8 mouse cellular contexts compared by ENCODE assay signal in genomic region chr15:78982658-78983435, GRCm38 (mm10). TPM values are rescaled to one million over a fixed set of nuclear protein-coding genes. Genes with fewer than 3 reads are reported as not detected.
A peak's percentile ranks its signal among the peaks of the same experiment; 100 is the strongest.
DNase-seq lines count a peak whose midpoint lies in the region; ATAC-seq and TF ChIP-seq lines count a peak whose summit lies in the region.

No protein-coding gene starts in this region.

- H3K4me1 ChIP-seq in forebrain, embryonic 16.5 days (replicated peaks; ENCODE audit: control insufficient read depth, insufficient read depth, low read length) = peaks cover 23% of the 10 kb centered on the region
- peaks cover 2% of the 10 kb centered on the region; the same call in 1 of the 2 replicates for H3K4me1 ChIP-seq in hindbrain, embryonic 11.5 days (replicated peaks; ENCODE audit: control insufficient read depth, insufficient read depth, low read length)

- ATAC-seq in Patski = peak; percentile 75
- ATAC-seq in forebrain, embryonic 16.5 days = peak; percentile 75
- peak; percentile 87 for ATAC-seq in hindbrain, embryonic 11.5 days (ENCODE audit: low FRiP score)

- in situ Hi-C loops in Patski (cut with MboI; ENCODE audit: low pct_unique_long_range_greater_than_20kb) = no loop called here

- peak overlapping the region; percentile 75 for H3K4me2 ChIP-seq in forebrain, embryonic 16.5 days (ENCODE audit: low read length)
- peak overlapping the region; percentile 93 for H3K4me2 ChIP-seq in hindbrain, embryonic 11.5 days (replicated peaks; ENCODE audit: low read depth, low read length)

- H3K27me3 ChIP-seq in Patski = no peaks in the 10 kb centered on the region
- no peaks in the 10 kb centered on the region for H3K27me3 ChIP-seq in forebrain, embryonic 16.5 days (replicated peaks; ENCODE audit: control insufficient read depth, insufficient read depth, low read length)
- no peaks in the 10 kb centered on the region for H3K27me3 ChIP-seq in hindbrain, embryonic 11.5 days (ENCODE audit: control insufficient read depth, insufficient read depth, low read length)

- CTCF ChIA-PET in Patski (lab: Charles Lee) = interaction anchor here (0.9 kb wide), 1 partner anchor 80 kb away, joined by 3 read pairs; no protein-coding TSS in a partner anchor

- peak overlapping the region; percentile 52 for H3K4me3 ChIP-seq in forebrain, embryonic 16.5 days (replicated peaks; ENCODE audit: low read length)
- H3K4me3 ChIP-seq in hindbrain, embryonic 11.5 days (ENCODE audit: low read depth, low read length) = peak overlapping the region; percentile 71

- POLR2A ChIA-PET in Patski (lab: Charles Lee) = interaction anchor here (0.8 to 2.0 kb wide), 2 partner anchors 20 to 35 kb away, joined by 4 to 8 read pairs; partner anchors contain the start of gene Triobp

- H3K36me3 ChIP-seq in forebrain, embryonic 16.5 days (ENCODE audit: control insufficient read depth, insufficient read depth) = no peaks in the 10 kb centered on the region
- no peaks in the 10 kb centered on the region for H3K36me3 ChIP-seq in hindbrain, embryonic 11.5 days (ENCODE audit: control insufficient read depth, insufficient read depth, low read length)

- no peak for TF ChIP-seq CTCF in Patski (IDR thresholded peaks at IDR 0.05)

- peak overlapping the region; percentile 56 for H3K27ac ChIP-seq in forebrain, embryonic 16.5 days (ENCODE audit: low read length)
- peak overlapping the region; percentile 54; the same call in 1 of the 2 replicates for H3K27ac ChIP-seq in hindbrain, embryonic 11.5 days (ENCODE audit: low read depth, low read length)

- WGBS in forebrain, embryonic 16.5 days = under 1% methylated on average over 56 of the region's 67 CpGs
- WGBS in hindbrain, embryonic 11.5 days = under 1% methylated on average over 62 of the region's 67 CpGs

- no peaks in the 10 kb centered on the region for H3K9me3 ChIP-seq in forebrain, embryonic 16.5 days (ENCODE audit: control insufficient read depth, low read length)
- no peaks in the 10 kb centered on the region for H3K9me3 ChIP-seq in hindbrain, embryonic 11.5 days (ENCODE audit: control insufficient read depth, low read length)

- DNase-seq in Patski (ENCODE audit: low read depth, low spot score) = no peak
- DNase-seq in cerebellum, adult 8-10 months = peak; percentile 64
- peak; percentile 89 for DNase-seq in hindbrain, embryonic 11.5 days (ENCODE audit: low spot score)
- DNase-seq in left cerebral cortex, adult 11 months (ENCODE audit: low spot score) = peak; percentile 33
- DNase-seq in lung, postnatal 4 days = peak; percentile 91 to 95
- DNase-seq in retina, embryonic 14.5 days (ENCODE audit: low spot score) = peak; percentile 90
- DNase-seq in thymus, postnatal 36 days = peak; percentile 82 to 86

- H3K9ac ChIP-seq in forebrain, embryonic 16.5 days (replicated peaks; ENCODE audit: low read depth, low read length) = peak overlapping the region; percentile 61
- peak overlapping the region; percentile 79 for H3K9ac ChIP-seq in hindbrain, embryonic 11.5 days (ENCODE audit: low read depth, low read length)

RNA-seq across cellular contexts. Expression of gene Triobp, which starts 35.3 kb away (rescaled TPM):
- 135 TPM for polyA plus RNA-seq in Patski (2021)
- 42.7 and 49.7 TPM in 2 replicates for polyA plus RNA-seq in forebrain, embryonic 16.5 days (2015; fragmentation: Nextera tagmentation; extraction: Ambion mirVana)
- polyA plus RNA-seq in hindbrain, embryonic 11.5 days (2014; fragmentation: Nextera tagmentation; extraction: Ambion mirVana) = 38.1 and 45.4 TPM in 2 replicates

RNA-seq across cellular contexts. Expression of gene H1f0, which starts 45.4 kb away (rescaled TPM):
- polyA plus RNA-seq in Patski (2021) = 95.5 TPM
- 403 and 441 TPM in 2 replicates for polyA plus RNA-seq in forebrain, embryonic 16.5 days (2015; fragmentation: Nextera tagmentation; extraction: Ambion mirVana)
- polyA plus RNA-seq in hindbrain, embryonic 11.5 days (2014; fragmentation: Nextera tagmentation; extraction: Ambion mirVana) = 154 and 306 TPM in 2 replicates

RNA-seq across cellular contexts. Expression of gene Nol12, which starts 48.1 kb away (rescaled TPM):
- 46.7 TPM for polyA plus RNA-seq in Patski (2021)
- polyA plus RNA-seq in forebrain, embryonic 16.5 days (2015; fragmentation: Nextera tagmentation; extraction: Ambion mirVana) = 60.4 and 64.2 TPM in 2 replicates
- 61.1 and 64.4 TPM in 2 replicates for polyA plus RNA-seq in hindbrain, embryonic 11.5 days (2014; fragmentation: Nextera tagmentation; extraction: Ambion mirVana)

RNA-seq across cellular contexts. Expression of gene Lgals1, which starts 56.3 kb away (rescaled TPM):
- polyA plus RNA-seq in Patski (2021) = 2,052 TPM
- polyA plus RNA-seq in forebrain, embryonic 16.5 days (2015; fragmentation: Nextera tagmentation; extraction: Ambion mirVana) = 51.9 and 95.5 TPM in 2 replicates
- polyA plus RNA-seq in hindbrain, embryonic 11.5 days (2014; fragmentation: Nextera tagmentation; extraction: Ambion mirVana) = 390 and 438 TPM in 2 replicates

RNA-seq across cellular contexts. Expression of gene Galr3, which starts 58.8 kb away (rescaled TPM):
- 0.12 TPM for polyA plus RNA-seq in Patski (2021)
- not detected in 2 replicates for polyA plus RNA-seq in forebrain, embryonic 16.5 days (2015; fragmentation: Nextera tagmentation; extraction: Ambion mirVana)
- not detected in 2 replicates for polyA plus RNA-seq in hindbrain, embryonic 11.5 days (2014; fragmentation: Nextera tagmentation; extraction: Ambion mirVana)
